Mouse (Mus musculus) heart, embryonic 10.5 days (tissue): ENCODE results near the gene Armc5. TPM values are rescaled to one million over a fixed set of nuclear protein-coding genes. Genes with fewer than 3 reads are reported as not detected.

ENCODE experiments used
- DNase-seq: peaks from one replicate; pipeline ENCODE4 v3.0.0-alpha.2; 2017; ENCODE audit warnings: low spot score
- H3K27ac ChIP-seq: fragments of 300-500 bp; sonication (generic); 2 replicates; pipeline ENCODE4 v1.5.1; 2016; ENCODE audit warnings: mild to moderate bottlenecking
- H3K27me3 ChIP-seq: fragments of 300-500 bp; sonication (generic); 2 replicates; pipeline ENCODE4 v1.6.1; 2016; ENCODE audit warnings: mild to moderate bottlenecking; ENCODE audit not compliant: poor library complexity, insufficient read depth, severe bottlenecking
- H3K36me3 ChIP-seq: fragments of 300-500 bp; sonication (generic); 2 replicates; pipeline ENCODE4 v1.6.1; 2016; ENCODE audit warnings: mild to moderate bottlenecking, moderate library complexity
- H3K4me1 ChIP-seq: fragments of 300-500 bp; sonication (generic); 2 replicates; pipeline ENCODE4 v1.6.1; 2016; ENCODE audit warnings: mild to moderate bottlenecking
- H3K4me3 ChIP-seq: fragments of 300-500 bp; sonication (generic); 2 replicates; pipeline ENCODE4 v1.5.1; 2016; ENCODE audit warnings: mild to moderate bottlenecking, moderate library complexity
- H3K9me3 ChIP-seq: fragments of 300-500 bp; sonication (generic); 2 replicates; pipeline ENCODE4 v1.6.1; 2016; ENCODE audit warnings: mild to moderate bottlenecking, moderate library complexity
- WGBS: fragments of 180-500 bp; shearing (Covaris S2); methylation state at CpG from one replicate; pipeline ENCODE4 v1.1.7; 2016; 5-methylcytosine and 5-hydroxymethylcytosine counted together
- polyA plus RNA-seq: library from polyadenylated mRNA; unstranded; fragments of >200 nt; fragmentation: Nextera tagmentation; extraction: Ambion mirVana; gene quantifications from 2 replicates; pipeline ENCODE4 v1.2.1, GENCODE M21; 2016

Gene Armc5
- polyA plus RNA-seq, 1 experiment from 2014 or later = 16.6 TPM

GRCm38 (mm10) chr7:128248081-128249042, 11.2 kb downstream of the Armc5 start:
- DNase-seq = no peak
- peak overlapping the region; percentile 78 for H3K4me3 ChIP-seq
- peak overlapping the region; percentile 94; the same call in 1 of the 2 replicates for H3K27ac ChIP-seq
- peaks cover 60% of the 10 kb centered on the region for H3K4me1 ChIP-seq
- 76% methylated on average over 10 of the region's 10 CpGs for WGBS
- no peaks in the 10 kb centered on the region for H3K27me3 ChIP-seq
- peaks cover 71% of the 10 kb centered on the region for H3K36me3 ChIP-seq
- no peaks in the 10 kb centered on the region for H3K9me3 ChIP-seq

GRCm38 (mm10) chr7:128249998-128250397, 12.9 kb downstream of the Armc5 start:
- H3K36me3 ChIP-seq = peaks cover 67% of the 10 kb centered on the region
- no peaks in the 10 kb centered on the region for H3K27me3 ChIP-seq
- H3K4me3 ChIP-seq = 0 out of 2 replicates have a peak overlapping the region, but pooled peaks have one; percentile 5
- H3K9me3 ChIP-seq = no peaks in the 10 kb centered on the region
- no peak for DNase-seq
- 89% methylated on average over 5 of the region's 5 CpGs for WGBS
- peaks cover 49% of the 10 kb centered on the region for H3K4me1 ChIP-seq
- H3K27ac ChIP-seq = no peak overlapping the region

- DNase-seq = no peak
- 64% methylated on average over 12 of the region's 12 CpGs for WGBS
- no peaks in the 10 kb centered on the region for H3K27me3 ChIP-seq
- 0 out of 2 replicates have a peak overlapping the region, but pooled peaks have one; percentile 17 for H3K4me3 ChIP-seq
- no peak overlapping the region for H3K27ac ChIP-seq
- H3K36me3 ChIP-seq = peaks cover 61% of the 10 kb centered on the region
- peaks cover 42% of the 10 kb centered on the region for H3K4me1 ChIP-seq
- H3K9me3 ChIP-seq = no peaks in the 10 kb centered on the region
Observed at GRCm38 (mm10) chr7:128251946-128252345, 14.8 kb downstream of the Armc5 start.

- 0 out of 2 replicates have a peak overlapping the region, but pooled peaks have one; percentile 17 for H3K4me3 ChIP-seq
- WGBS = 27% methylated on average over 24 of the region's 24 CpGs
Observed at GRCm38 (mm10) chr7:128252609-128253008, 15.5 kb downstream of the Armc5 start.

GRCm38 (mm10) chr7:128254978-128255377, 17.8 kb downstream of the Armc5 start:
- Histone ChIP-seq H3K27ac (no peak overlapping the region), H3K27me3 (no peaks in the 10 kb centered on the region), H3K9me3 (no peaks in the 10 kb centered on the region), H3K4me3 (no peak overlapping the region), H3K4me1 (peaks cover 35% of the 10 kb centered on the region), H3K36me3 (peaks cover 41% of the 10 kb centered on the region)
- DNase-seq = no peak
- WGBS = 62% methylated on average over 2 of the region's 2 CpGs

More at GRCm38 (mm10) chr7:128252609-128253008, 15.5 kb downstream of the Armc5 start:
- peaks cover 47% of the 10 kb centered on the region for H3K4me1 ChIP-seq
- no peaks in the 10 kb centered on the region for H3K27me3 ChIP-seq
- peak; percentile 76 for DNase-seq
- H3K36me3 ChIP-seq = peaks cover 61% of the 10 kb centered on the region
- H3K27ac ChIP-seq = no peak overlapping the region
- no peaks in the 10 kb centered on the region for H3K9me3 ChIP-seq

- Histone ChIP-seq H3K4me3 (no peak overlapping the region), H3K9me3 (no peaks in the 10 kb centered on the region), H3K4me1 (peaks cover 33% of the 10 kb centered on the region), H3K27me3 (no peaks in the 10 kb centered on the region), H3K27ac (no peak overlapping the region), H3K36me3 (peaks cover 34% of the 10 kb centered on the region)
- WGBS = 87% methylated on average over 5 of the region's 5 CpGs
- DNase-seq = no peak
Observed at GRCm38 (mm10) chr7:128255757-128256156, 18.6 kb downstream of the Armc5 start.

- H3K27ac ChIP-seq = no peak overlapping the region
- 43% methylated on average over 5 of the region's 5 CpGs for WGBS
- H3K9me3 ChIP-seq = no peaks in the 10 kb centered on the region
- no peak overlapping the region for H3K4me3 ChIP-seq
- peaks cover 23% of the 10 kb centered on the region for H3K36me3 ChIP-seq
- H3K27me3 ChIP-seq = no peaks in the 10 kb centered on the region
- peaks cover 30% of the 10 kb centered on the region for H3K4me1 ChIP-seq
- no peak for DNase-seq
Observed at GRCm38 (mm10) chr7:128256783-128257334, 19.7 kb downstream of the Armc5 start.

GRCm38 (mm10) chr7:128265411-128265810, 28.3 kb downstream of the Armc5 start, which contains the start of gene Slc5a2:
TSS of gene Slc5a2 (plus strand) at chr7:128265657.
- Histone ChIP-seq H3K36me3 (no peaks in the 10 kb centered on the region), H3K4me3 (no peak within 1 kb of the TSS)
- WGBS = 74% methylated on average over 6 of the region's 6 CpGs

GRCm38 (mm10) chr7:128266056-128266455, 28.9 kb downstream of the Armc5 start:
- peaks cover 5% of the 10 kb centered on the region; the same call in 1 of the 2 replicates for H3K36me3 ChIP-seq
- H3K27ac ChIP-seq = no peak overlapping the region
- H3K27me3 ChIP-seq = no peaks in the 10 kb centered on the region; the same call in 1 of the 2 replicates
- 66% methylated on average over 5 of the region's 5 CpGs for WGBS
- no peaks in the 10 kb centered on the region for H3K9me3 ChIP-seq
- no peak overlapping the region for H3K4me3 ChIP-seq
- DNase-seq = no peak
- H3K4me1 ChIP-seq = peaks cover 17% of the 10 kb centered on the region

More at GRCm38 (mm10) chr7:128265411-128265810, 28.3 kb downstream of the Armc5 start, which contains the start of gene Slc5a2:
- Histone ChIP-seq H3K27ac (no peak within 1 kb of the TSS), H3K9me3 (no peaks in the 10 kb centered on the region), H3K27me3 (no peaks in the 10 kb centered on the region; the same call in 1 of the 2 replicates), H3K4me1 (peaks cover 11% of the 10 kb centered on the region)
- no peak for DNase-seq

- Histone ChIP-seq H3K4me3 (no peak overlapping the region), H3K27ac (no peak overlapping the region), H3K4me1 (peaks cover 18% of the 10 kb centered on the region), H3K27me3 (no peaks in the 10 kb centered on the region; the same call in 1 of the 2 replicates), H3K9me3 (no peaks in the 10 kb centered on the region), H3K36me3 (peaks cover 18% of the 10 kb centered on the region)
- 58% methylated on average over 13 of the region's 13 CpGs for WGBS
- no peak for DNase-seq
Observed at GRCm38 (mm10) chr7:128267391-128267790, 30.2 kb downstream of the Armc5 start.

- H3K4me1 ChIP-seq = peaks cover 18% of the 10 kb centered on the region
- no peak for DNase-seq
- peaks cover 22% of the 10 kb centered on the region for H3K36me3 ChIP-seq
- H3K4me3 ChIP-seq = no peak overlapping the region
- no peaks in the 10 kb centered on the region for H3K9me3 ChIP-seq
- no peaks in the 10 kb centered on the region; the same call in 1 of the 2 replicates for H3K27me3 ChIP-seq
- WGBS = 87% methylated on average over 7 of the region's 7 CpGs
- H3K27ac ChIP-seq = no peak overlapping the region
Observed at GRCm38 (mm10) chr7:128267813-128268212, 30.7 kb downstream of the Armc5 start.

GRCm38 (mm10) chr7:128270431-128270850, 33.3 kb downstream of the Armc5 start:
- Histone ChIP-seq H3K4me1 (peaks cover 18% of the 10 kb centered on the region), H3K9me3 (no peaks in the 10 kb centered on the region), H3K27ac (peak overlapping the region; percentile 49), H3K4me3 (peak overlapping the region; percentile 5; the same call in 1 of the 2 replicates), H3K27me3 (no peaks in the 10 kb centered on the region; the same call in 1 of the 2 replicates), H3K36me3 (peaks cover 49% of the 10 kb centered on the region)
- peak; percentile 94 for DNase-seq
- 30% methylated on average over 13 of the region's 13 CpGs for WGBS
